Comparison of ENCODE assay signal across 25 mouse cellular contexts in the genomic region with DNA sequence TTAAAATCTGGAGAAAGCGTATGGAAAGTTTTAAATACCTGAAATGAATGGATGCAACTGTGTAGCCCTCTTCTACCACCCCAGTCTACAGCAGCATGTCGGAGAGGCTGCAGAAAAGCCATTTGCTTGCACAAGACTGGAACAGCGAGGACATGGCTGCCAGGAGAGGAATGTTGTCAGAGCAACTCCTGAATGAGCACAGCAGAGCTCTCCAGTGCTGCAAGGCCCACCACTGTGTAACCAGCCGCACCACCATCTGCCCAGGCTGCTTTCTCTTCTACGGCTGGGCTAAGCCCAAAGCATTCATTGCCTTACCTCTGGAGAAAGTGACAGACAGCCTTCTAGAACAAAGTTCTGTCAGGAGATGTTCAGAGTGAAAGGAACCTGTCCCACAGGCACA.
"Had no signal": no experiment of that assay in that cellular context is flagged by ENCODE, and none has a peak within 500 bp of the region (broad histone marks: within the 10 kb centered on the region; RNA-seq: fewer than 3 reads in every experiment).

No protein-coding gene starts in this region.

- H3K4me2 ChIP-seq: limb, embryonic 13.5 days; liver, embryonic 12.5 days; liver, embryonic 15.5 days; lung, embryonic 15.5 days; midbrain, embryonic 13.5 days; neural tube, embryonic 12.5 days; neural tube, embryonic 15.5 days had no signal

- DNase-seq: kidney, adult 2 months; kidney, postnatal 25 days; liver; lung, adult 18-20 months; lung, postnatal 10 days; lung, postnatal 36 days; right cerebral cortex, adult 18-20 months; right cerebral cortex, postnatal 14 days; right cerebral cortex, postnatal 4 days; thymus, adult 2 months; thymus, postnatal 14 days; thymus, postnatal 4 days had no signal

- H3K27me3 ChIP-seq: limb, embryonic 13.5 days; liver, embryonic 12.5 days; liver, embryonic 15.5 days; lung, embryonic 15.5 days; megakaryocyte, embryonic 14.5 days; midbrain, embryonic 13.5 days; neural tube, embryonic 12.5 days; neural tube, embryonic 15.5 days had no signal

- H3K4me3 ChIP-seq: left cerebral cortex, adult 2 months; limb, embryonic 10.5 days; limb, embryonic 13.5 days; liver, embryonic 12.5 days; liver, embryonic 15.5 days; lung, embryonic 15.5 days; megakaryocyte, embryonic 14.5 days; midbrain, embryonic 10.5 days; midbrain, embryonic 13.5 days; neural tube, embryonic 12.5 days; neural tube, embryonic 15.5 days had no signal

- H3K27ac ChIP-seq: kidney, postnatal 0 days; left cerebral cortex, adult 2 months; limb, embryonic 10.5 days; limb, embryonic 13.5 days; liver, embryonic 12.5 days; liver, embryonic 15.5 days; lung, embryonic 15.5 days; midbrain, embryonic 10.5 days; midbrain, embryonic 13.5 days; neural tube, embryonic 12.5 days; neural tube, embryonic 15.5 days; stomach, postnatal 0 days had no signal

- ATAC-seq: liver, embryonic 12.5 days; midbrain, embryonic 13.5 days had no signal

- H3K4me1 ChIP-seq: limb, embryonic 10.5 days; limb, embryonic 13.5 days; liver, embryonic 12.5 days; liver, embryonic 15.5 days; lung, embryonic 15.5 days; megakaryocyte, embryonic 14.5 days; midbrain, embryonic 10.5 days; midbrain, embryonic 13.5 days; neural tube, embryonic 12.5 days; neural tube, embryonic 15.5 days had no signal

- H3K9me3 ChIP-seq: limb, embryonic 10.5 days; liver, embryonic 15.5 days; lung, embryonic 15.5 days; midbrain, embryonic 13.5 days; neural tube, embryonic 15.5 days had no signal

- H3K9ac ChIP-seq: limb, embryonic 13.5 days; liver, embryonic 12.5 days; liver, embryonic 15.5 days; lung, embryonic 15.5 days; midbrain, embryonic 13.5 days; neural tube, embryonic 12.5 days; neural tube, embryonic 15.5 days had no signal

- H3K36me3 ChIP-seq: limb, embryonic 10.5 days; limb, embryonic 13.5 days; liver, embryonic 12.5 days; liver, embryonic 15.5 days; lung, embryonic 15.5 days; midbrain, embryonic 10.5 days; midbrain, embryonic 13.5 days; neural tube, embryonic 12.5 days; neural tube, embryonic 15.5 days had no signal
